In genomic region chr11:83115138-83115537, GRCm38 (mm10) we compare ENCODE assay signal across 9 mouse cellular contexts. TPM values are rescaled to one million over a fixed set of nuclear protein-coding genes. Genes with fewer than 3 reads are reported as not detected.
DNase-seq lines count a peak whose midpoint lies in the region; ATAC-seq and TF ChIP-seq lines count a peak whose summit lies in the region.
"Had no signal": no experiment of that assay in that cellular context is flagged by ENCODE, and none has a peak within 500 bp of the region (broad histone marks: within the 10 kb centered on the region; RNA-seq: fewer than 3 reads in every experiment).

No protein-coding gene starts in this region.

- TF ChIP-seq CTCF in left cerebral cortex, adult 2 months (IDR thresholded peaks at IDR 0.05), result peak; percentile 51

- H3K27ac ChIP-seq in left cerebral cortex, adult 2 months, result no peak overlapping the region
- H3K27ac ChIP-seq: liver, embryonic 13.5 days had no signal

- DNase-seq in cerebellum, postnatal 14 days, result peak; percentile 16 to 36
- no peak for DNase-seq in cerebellum, postnatal 4 days (ENCODE audit: low spot score in 2 of 2)
- DNase-seq in left cerebral cortex, adult 2 months (ENCODE audit: extremely low spot score in 1 of 2, low spot score in 2 of 2), result no peak
- no peak for DNase-seq in left cerebral cortex, postnatal 4 days
- peak; percentile 17 to 40 for DNase-seq in heart, postnatal 14 days
- DNase-seq in retina, embryonic 14.5 days (ENCODE audit: low spot score), result peak; percentile 28
- no peak for DNase-seq in urinary bladder, postnatal 25 days (ENCODE audit: low spot score)
- DNase-seq: liver, embryonic 13.5 days had no signal

- ATAC-seq in activated CD4-positive, CD25-positive, alpha-beta regulatory T cell, adult 4 months, result no peak

- no peak overlapping the region for H3K4me3 ChIP-seq in left cerebral cortex, adult 2 months
- H3K4me3 ChIP-seq: liver, embryonic 13.5 days had no signal

- intact Hi-C loops in left cerebral cortex, adult 2 months (cut with DNase I), result no loop called here
- intact Hi-C loops in left cerebral cortex, postnatal 4 days (cut with DNase I), result no loop called here
- intact Hi-C loops in heart, postnatal 14 days (cut with DNase I), result no loop called here

RNA-seq across cellular contexts. Expression of gene Slfn1, which starts 1.5 kb away (rescaled TPM):
- total RNA-seq in left cerebral cortex, adult 2 months (2021), result not detected
- not detected for total RNA-seq in left cerebral cortex, postnatal 4 days (2021)
- under 1 TPM in 1 of 2 experiments, not detected in 1; 0.41 TPM for total RNA-seq in heart, postnatal 14 days (2021)
- 100 to 1,000 TPM; 280 to 284 TPM for polyA plus RNA-seq in activated CD4-positive, CD25-positive, alpha-beta regulatory T cell, adult 4 months (2017; shearing (Covaris generic))

RNA-seq across cellular contexts. Expression of gene Slfn2, which starts 50.2 kb away (rescaled TPM):
- 1 to 10 TPM; 1.1 to 1.6 TPM for total RNA-seq in left cerebral cortex, adult 2 months (2021)
- total RNA-seq in left cerebral cortex, postnatal 4 days (2021), result under 1 TPM; 0.42 to 0.68 TPM
- total RNA-seq in heart, postnatal 14 days (2021), result 1 to 10 TPM; 3.5 to 4.8 TPM
- 100 to 1,000 TPM; 893 to 932 TPM for polyA plus RNA-seq in activated CD4-positive, CD25-positive, alpha-beta regulatory T cell, adult 4 months (2017; shearing (Covaris generic))

RNA-seq across cellular contexts. Expression of gene Slfn4, which starts 59.8 kb away (rescaled TPM):
- under 1 TPM in 1 of 2 experiments, not detected in 1; 0.11 TPM for total RNA-seq in left cerebral cortex, adult 2 months (2021)
- under 1 TPM in 1 of 2 experiments, not detected in 1; 0.18 TPM for total RNA-seq in left cerebral cortex, postnatal 4 days (2021)
- total RNA-seq in heart, postnatal 14 days (2021), result under 1 TPM; 0.12 to 0.20 TPM
- polyA plus RNA-seq in activated CD4-positive, CD25-positive, alpha-beta regulatory T cell, adult 4 months (2017; shearing (Covaris generic)), result under 1 TPM; 0.19 to 0.44 TPM

Comparison
In these comparisons a context has a peak if more than half of its experiments do, and no peak if none do; other contexts are left out.
1. DNase-seq: peak in cerebellum, postnatal 14 days (2 of 2), heart, postnatal 14 days (2 of 2) and retina, embryonic 14.5 days (single experiment); none in cerebellum, postnatal 4 days (0 of 2), left cerebral cortex, adult 2 months (0 of 2), left cerebral cortex, postnatal 4 days (single experiment) and urinary bladder, postnatal 25 days (single experiment).